ENCODE assay signal across 10 mouse cellular contexts in the genomic region with DNA sequence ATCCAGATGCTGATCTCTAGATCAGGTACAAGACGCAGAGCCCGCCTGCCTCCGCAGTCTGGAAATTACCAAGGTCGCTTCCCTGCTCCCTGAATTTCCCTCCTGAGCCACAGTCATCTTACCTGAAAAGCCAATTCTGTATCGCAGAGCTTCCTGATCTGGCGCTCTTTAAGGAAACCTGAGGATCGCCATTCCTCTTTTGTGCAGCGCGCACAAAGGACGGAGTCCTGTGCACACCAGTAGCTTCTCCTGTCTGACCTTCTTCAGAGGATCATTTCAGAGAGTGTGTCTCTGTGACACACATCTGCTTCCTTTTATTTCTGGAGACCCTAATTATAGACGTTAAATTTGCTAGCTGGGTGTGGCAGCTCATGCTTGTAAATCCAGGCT. TPM values are rescaled to one million over a fixed set of nuclear protein-coding genes. Genes with fewer than 3 reads are reported as not detected.
DNase-seq lines count a peak whose midpoint lies in the region; ATAC-seq and TF ChIP-seq lines count a peak whose summit lies in the region.
"Had no signal": no experiment of that assay in that cellular context is flagged by ENCODE, and none has a peak within 500 bp of the region (broad histone marks: within the 10 kb centered on the region; RNA-seq: fewer than 3 reads in every experiment).

No protein-coding gene starts in this region.

- peak; percentile 60; the same call in 1 of the 2 replicates for ATAC-seq in forebrain, embryonic 11.5 days (replicated peaks; ENCODE audit: low FRiP score)
- no peak for ATAC-seq in limb, embryonic 13.5 days (ENCODE audit: low FRiP score, low read depth)
- ATAC-seq: Patski had no signal

- H3K9me3 ChIP-seq in forebrain, embryonic 11.5 days (ENCODE audit: control insufficient read depth, low read length), result no peaks in the 10 kb centered on the region
- 0 out of 2 replicates have a peak, but pooled peaks cover 3% of the 10 kb centered on the region for H3K9me3 ChIP-seq in limb, embryonic 13.5 days

- no peak for TF ChIP-seq CTCF in layer of hippocampus, adult 2 months (conservative IDR thresholded peaks at IDR 0.05)
- TF ChIP-seq CTCF in small intestine, adult 2 months (IDR thresholded peaks at IDR 0.05; ENCODE audit: extremely low read depth, insufficient read length, insufficient replicate concordance, low read depth, low read length), result no peak

- peak overlapping the region; percentile 54 for H3K4me2 ChIP-seq in forebrain, embryonic 11.5 days (ENCODE audit: low read depth, low read length, severe bottlenecking)
- H3K4me2 ChIP-seq in limb, embryonic 13.5 days (replicated peaks), result peak overlapping the region; percentile 70

- H3K27ac ChIP-seq in layer of hippocampus, adult 2 months, result peak overlapping the region; percentile 21; the same call in 1 of the 2 replicates
- H3K27ac ChIP-seq in forebrain, embryonic 11.5 days (ENCODE audit: low read depth, low read length), result no peak overlapping the region
- H3K27ac ChIP-seq in limb, embryonic 13.5 days, result no peak overlapping the region
- no peak overlapping the region for H3K27ac ChIP-seq in small intestine, adult 2 months (ENCODE audit: insufficient read depth, low read depth, low read length)

- H3K36me3 ChIP-seq in forebrain, embryonic 11.5 days (ENCODE audit: control insufficient read depth, insufficient read depth, low read length), result no peaks in the 10 kb centered on the region
- no peaks in the 10 kb centered on the region for H3K36me3 ChIP-seq in limb, embryonic 13.5 days
- H3K36me3 ChIP-seq in small intestine, adult 2 months (ENCODE audit: control insufficient read depth, insufficient read depth, low read length), result no peaks in the 10 kb centered on the region

- DNase-seq in layer of hippocampus, adult 2 months (ENCODE audit: low spot score in 2 of 2), result no peak
- DNase-seq in layer of hippocampus, postnatal 36 days, result no peak
- no peak for DNase-seq in forebrain, embryonic 11.5 days (ENCODE audit: low spot score)
- no peak for DNase-seq in embryo, embryonic 9.5 days (ENCODE audit: extremely low spot score)
- DNase-seq in adipocyte (ENCODE audit: low spot score), result no peak
- no peak for DNase-seq in kidney, postnatal 36 days
- DNase-seq: kidney, postnatal 10 days had no signal

- H3K4me3 ChIP-seq in layer of hippocampus, adult 2 months, result peak overlapping the region; percentile 73
- peak overlapping the region; percentile 50 for H3K4me3 ChIP-seq in forebrain, embryonic 11.5 days (ENCODE audit: low read depth, low read length)
- peak overlapping the region; percentile 48 for H3K4me3 ChIP-seq in limb, embryonic 13.5 days
- H3K4me3 ChIP-seq in small intestine, adult 2 months (ENCODE audit: low read depth, low read length), result peak overlapping the region; percentile 37

- WGBS in forebrain, embryonic 11.5 days, result under 1% methylated on average over 11 of the region's 11 CpGs
- under 1% methylated on average over 11 of the region's 11 CpGs for WGBS in limb, embryonic 13.5 days
- WGBS in small intestine, adult 2 months, result 4% methylated on average over 11 of the region's 11 CpGs

- H3K4me1 ChIP-seq in forebrain, embryonic 11.5 days (replicated peaks; ENCODE audit: control insufficient read depth, insufficient read depth, low read length), result no peaks in the 10 kb centered on the region
- H3K4me1 ChIP-seq in limb, embryonic 13.5 days, result peaks cover 11% of the 10 kb centered on the region; the same call in 1 of the 2 replicates
- no peaks in the 10 kb centered on the region for H3K4me1 ChIP-seq in small intestine, adult 2 months (ENCODE audit: control insufficient read depth, insufficient read depth, insufficient read length, low read length)

- H3K27me3 ChIP-seq in forebrain, embryonic 11.5 days (ENCODE audit: control insufficient read depth, insufficient read depth, low read length), result no peaks in the 10 kb centered on the region
- H3K27me3 ChIP-seq in limb, embryonic 13.5 days, result 0 out of 2 replicates have a peak, but pooled peaks cover 3% of the 10 kb centered on the region
- H3K27me3 ChIP-seq in small intestine, adult 2 months (ENCODE audit: control insufficient read depth, insufficient read depth, low read length), result no peaks in the 10 kb centered on the region
- H3K27me3 ChIP-seq: Patski had no signal

- no peak for TF ChIP-seq POLR2A in small intestine, adult 2 months (IDR thresholded peaks at IDR 0.05; ENCODE audit: low read depth, low read length)

- peak overlapping the region; percentile 70 for H3K9ac ChIP-seq in forebrain, embryonic 11.5 days (ENCODE audit: low read length)
- H3K9ac ChIP-seq in limb, embryonic 13.5 days, result peak overlapping the region; percentile 56

RNA-seq across cellular contexts. Expression of gene Zfp184, which starts 47.7 kb away (rescaled TPM):
- 1 to 10 TPM; 3.5 to 4.6 TPM for total RNA-seq in layer of hippocampus, adult 2 months (2021)
- 1 to 10 TPM; 2.6 to 5.2 TPM for total RNA-seq in layer of hippocampus, postnatal 36 days (2021)
- 25.9 and 27.5 TPM in 2 replicates for polyA plus RNA-seq in forebrain, embryonic 11.5 days (2014; fragmentation: Nextera tagmentation; extraction: Ambion mirVana)
- 18.3 and 20.2 TPM in 2 replicates for polyA plus RNA-seq in limb, embryonic 13.5 days (2015; fragmentation: Nextera tagmentation; extraction: Ambion mirVana)
- 0.13 and 0.23 TPM in 2 replicates for polyA plus RNA-seq in small intestine, adult 2 months (2012; rRNA removed)

Comparison
In these comparisons a context has a peak if more than half of its experiments do, and no peak if none do; other contexts are left out.
1. RNA of gene Zfp184, which starts 47.7 kb away (polyA plus RNA-seq): 25.9 to 27.5 TPM in forebrain, embryonic 11.5 days and 18.3 to 20.2 TPM in limb, embryonic 13.5 days; 0.13 to 0.23 TPM in small intestine, adult 2 months; every median in the first group is over 10 times any median in the second.
2. Peak in every context shown above with its lines, with median percentiles within 50 percentile points of each other: H3K4me3 ChIP-seq.